Mouse (Mus musculus): ENCODE results near the gene Fam32a. TPM values are rescaled to one million over a fixed set of nuclear protein-coding genes. Genes with fewer than 3 reads are reported as not detected.
A peak's percentile ranks its signal among the peaks of the same experiment; 100 is the strongest.

Gene Fam32a
- total and polyA plus RNA-seq, 3 experiments: 33.1 to 43.0 (median 34.6) TPM

DNA sequence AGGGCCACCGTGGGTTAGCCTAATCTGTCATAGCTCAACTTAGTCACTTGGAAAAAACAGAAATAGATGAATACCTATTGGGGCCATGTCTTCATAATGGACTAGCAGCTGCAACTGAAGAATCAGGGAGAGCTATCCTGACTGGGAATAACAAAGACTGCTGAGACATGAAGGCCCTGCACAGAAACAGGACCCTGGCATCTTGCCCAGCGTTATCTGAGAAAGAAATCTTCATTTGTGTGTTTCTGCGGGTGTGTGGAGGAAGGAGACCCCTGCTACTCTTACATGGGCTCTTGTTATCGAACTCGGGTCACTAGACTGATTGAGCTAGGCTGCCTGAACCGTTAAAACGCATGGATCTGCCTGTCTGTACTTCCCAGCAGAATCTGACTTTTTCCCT, 21.4 kb downstream of the Fam32a start:
- dilution Hi-C loops (cut with MboI; ENCODE audit: extremely low pct_ligation_motif_present, extremely low pct_unique_long_range_greater_than_20kb, low sequenced_read_pairs) (no loop called here), in situ Hi-C loops (cut with MboI; ENCODE audit: low pct_ligation_motif_present, low pct_unique_long_range_greater_than_20kb, low sequenced_read_pairs) (no loop called here)
- peak overlapping the region; percentile 39 for H3K9ac ChIP-seq (ENCODE audit: insufficient read depth, low read depth)
- TF ChIP-seq JUND (conservative IDR thresholded peaks at IDR 0.05; ENCODE audit: low read depth, low read length): no peak
- TF ChIP-seq RAD21 (IDR thresholded peaks at IDR 0.05; ENCODE audit: low read depth, low read length): no peak
- no peak for TF ChIP-seq ELF1 (IDR thresholded peaks at IDR 0.05; ENCODE audit: low read depth, low read length)
- no peak for TF ChIP-seq POLR2AphosphoS2 (IDR thresholded peaks at IDR 0.05; ENCODE audit: low read depth, low read length)
- TF ChIP-seq NRF1 (IDR thresholded peaks at IDR 0.05; ENCODE audit: low read depth, low read length): no peak
- TF ChIP-seq ZC3H11A (IDR thresholded peaks at IDR 0.05; ENCODE audit: low read depth, low read length): no peak
- no peak for TF ChIP-seq NELFE (IDR thresholded peaks at IDR 0.05; ENCODE audit: low read depth, low read length)
- TF ChIP-seq KAT2A (IDR thresholded peaks at IDR 0.05; ENCODE audit: insufficient replicate concordance, low read length): no peak
- no peak for TF ChIP-seq SMC3 (IDR thresholded peaks at IDR 0.05; ENCODE audit: low read depth, low read length)
- no peak for TF ChIP-seq GABPA (IDR thresholded peaks at IDR 0.05; ENCODE audit: insufficient replicate concordance, low read depth, low read length)
- H3K4me3 ChIP-seq (replicated peaks in 1 of 3; ENCODE audit: low read depth in 2 of 3, low read length in 2 of 3, poor library complexity in 1 of 3): peak overlapping the region; percentile 81 to 92 (median 81)
- H3K27ac ChIP-seq (ENCODE audit: insufficient read depth, low read depth): no peak overlapping the region
- no peaks in the 10 kb centered on the region for H3K27me3 ChIP-seq (replicated peaks)
- peaks cover 5 to 35% of the 10 kb centered on the region in 2 experiments for H3K36me3 ChIP-seq (replicated peaks in 1 of 2; ENCODE audit: control insufficient read depth in 1 of 2, insufficient read depth in 1 of 2, low read length in 1 of 2)
- H3K4me2 ChIP-seq (ENCODE audit: insufficient read depth, low read depth, poor library complexity, severe bottlenecking): peak overlapping the region; percentile 45
- DNase-seq (ENCODE audit: extremely low read depth): no peak
- peaks cover 4 to 41% of the 10 kb centered on the region in 2 experiments for H3K4me1 ChIP-seq (ENCODE audit: control insufficient read depth in 1 of 2, insufficient read depth in 2 of 2)
- H3K9me3 ChIP-seq (replicated peaks; ENCODE audit: low read length): no peaks in the 10 kb centered on the region
- peaks cover 9% of the 10 kb centered on the region; the same call in 1 of the 2 replicates for H3K79me2 ChIP-seq (replicated peaks; ENCODE audit: control insufficient read depth, extremely low read depth, insufficient read depth, poor library complexity, severe bottlenecking)

DNA sequence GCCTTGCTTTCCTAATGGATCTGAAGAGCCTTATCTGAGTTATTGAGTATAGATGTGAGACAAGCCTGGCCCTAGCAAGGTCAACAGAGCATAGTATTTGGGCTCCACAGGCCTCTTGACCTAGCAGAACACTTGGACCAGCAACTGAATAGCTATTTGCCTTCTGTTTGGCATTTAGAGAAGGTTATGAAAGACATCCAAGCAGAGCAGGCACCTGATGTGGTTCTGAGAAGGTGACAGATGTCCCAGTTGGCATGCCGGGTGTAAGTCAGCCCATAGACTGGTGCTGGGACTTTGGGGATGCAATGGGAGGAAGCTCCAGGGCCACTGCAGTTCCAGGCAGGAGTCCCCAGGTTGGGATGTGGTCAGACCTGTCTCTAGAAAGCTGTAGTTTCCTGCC, 22.7 kb downstream of the Fam32a start:
- no peak overlapping the region for H3K4me3 ChIP-seq (replicated peaks in 1 of 3; ENCODE audit: low read depth in 2 of 3, low read length in 2 of 3, poor library complexity in 1 of 3)
- TF ChIP-seq ZMIZ1 (IDR thresholded peaks at IDR 0.05; ENCODE audit: low read depth, low read length) (no peak), CTCF (conservative IDR thresholded peaks at IDR 0.05 in 1 of 2, IDR thresholded peaks at IDR 0.05 in 1 of 2; ENCODE audit: low read depth in 2 of 2, low read length in 2 of 2) (no peak), BHLHE40 (IDR thresholded peaks at IDR 0.05; ENCODE audit: low read depth, low read length) (no peak), POLR2A (IDR thresholded peaks at IDR 0.05; ENCODE audit: low read depth, low read length) (no peak), USF1 (IDR thresholded peaks at IDR 0.05; ENCODE audit: low read depth, low read length) (no peak), UBTF (IDR thresholded peaks at IDR 0.05; ENCODE audit: low read depth, low read length) (no peak), MXI1 (IDR thresholded peaks at IDR 0.05; ENCODE audit: low read depth, low read length) (no peak), IRF4 (IDR thresholded peaks at IDR 0.05; ENCODE audit: low read depth, low read length) (no peak), JUN (IDR thresholded peaks at IDR 0.05; ENCODE audit: insufficient read depth, low read depth, low read length) (no peak)
- in situ Hi-C loops (cut with MboI; ENCODE audit: low pct_ligation_motif_present, low pct_unique_long_range_greater_than_20kb, low sequenced_read_pairs): no loop called here
- no peak overlapping the region for H3K9ac ChIP-seq (ENCODE audit: insufficient read depth, low read depth)
- no peak for DNase-seq (ENCODE audit: extremely low read depth)
- H3K4me1 ChIP-seq (ENCODE audit: control insufficient read depth in 1 of 2, insufficient read depth in 2 of 2): peaks cover 4 to 41% of the 10 kb centered on the region in 2 experiments
- dilution Hi-C loops (cut with MboI; ENCODE audit: extremely low pct_ligation_motif_present, extremely low pct_unique_long_range_greater_than_20kb, low sequenced_read_pairs): no loop called here
- no peaks in the 10 kb centered on the region for H3K9me3 ChIP-seq (replicated peaks; ENCODE audit: low read length)
- H3K36me3 ChIP-seq (replicated peaks in 1 of 2; ENCODE audit: control insufficient read depth in 1 of 2, insufficient read depth in 1 of 2, low read length in 1 of 2): peaks cover 12 to 48% of the 10 kb centered on the region in 2 experiments
- H3K79me2 ChIP-seq (replicated peaks; ENCODE audit: control insufficient read depth, extremely low read depth, insufficient read depth, poor library complexity, severe bottlenecking): peaks cover 9% of the 10 kb centered on the region; the same call in 1 of the 2 replicates
- H3K27ac ChIP-seq (ENCODE audit: insufficient read depth, low read depth): no peak overlapping the region
- H3K27me3 ChIP-seq (replicated peaks): no peaks in the 10 kb centered on the region
- no peak overlapping the region for H3K4me2 ChIP-seq (ENCODE audit: insufficient read depth, low read depth, poor library complexity, severe bottlenecking)

All from CH12.LX (cell line).